Mouse (Mus musculus) layer of hippocampus, adult 2 months (tissue): ENCODE results near the gene Ccnjl. TPM values are rescaled to one million over a fixed set of nuclear protein-coding genes. Genes with fewer than 3 reads are reported as not detected.
A peak's percentile ranks its signal among the peaks of the same experiment; 100 is the strongest.

ENCODE experiments used
- DNase-seq, 2 experiments: peaks; one replicate each; pipeline ENCODE4 v3.0.0; 2022; ENCODE audit warnings: low spot score in 2 of 2
- H3K27ac ChIP-seq: fragments of 200-600 bp; 2 replicates; pipeline ENCODE4 v1.8.1; 2022
- H3K4me3 ChIP-seq: fragments of 200-600 bp; 2 replicates; pipeline ENCODE4 v1.8.1; 2022; ENCODE audit warnings: mild to moderate bottlenecking
- CTCF ChIP-seq: fragments of 200-600 bp; conservative IDR thresholded peaks from 2 replicates; pipeline ENCODE4 v1.8.1; 2022; ENCODE audit warnings: antibody characterized with exemption, mild to moderate bottlenecking, moderate library complexity
- total RNA-seq, 2 experiments: library from RNA; stranded (reverse); gene quantifications; 2 replicates each; pipeline ENCODE4 v1.2.3; 2021

Ccnjl gene
- total RNA-seq, 2 experiments from 2014 or later = 10.8 to 15.5 TPM

GRCm38 (mm10) chr11:43539863-43540262 lies 11.3 kb downstream of the Ccnjl start:
- Histone ChIP-seq H3K27ac (no peak overlapping the region), H3K4me3 (no peak overlapping the region)
- no peak for TF ChIP-seq CTCF
- DNase-seq = no peak

- no peak for DNase-seq
- no peak overlapping the region for H3K27ac ChIP-seq
- no peak overlapping the region for H3K4me3 ChIP-seq
- TF ChIP-seq CTCF = no peak
Observed at GRCm38 (mm10) chr11:43543711-43544466, 15.3 kb downstream of the Ccnjl start.

- TF ChIP-seq CTCF = no peak
Observed at GRCm38 (mm10) chr11:43544819-43545218, 16.2 kb downstream of the Ccnjl start.

GRCm38 (mm10) chr11:43545873-43546475 lies 17.4 kb downstream of the Ccnjl start:
- no peak overlapping the region for H3K4me3 ChIP-seq
- no peak for DNase-seq
- H3K27ac ChIP-seq = no peak overlapping the region
- no peak for TF ChIP-seq CTCF

More at GRCm38 (mm10) chr11:43544819-43545218, 16.2 kb downstream of the Ccnjl start:
- Histone ChIP-seq H3K27ac (no peak overlapping the region), H3K4me3 (no peak overlapping the region)
- no peak for DNase-seq

- Histone ChIP-seq H3K27ac (no peak overlapping the region), H3K4me3 (no peak overlapping the region)
- no peak for TF ChIP-seq CTCF
- no peak for DNase-seq
Observed at GRCm38 (mm10) chr11:43546678-43547077, 18.1 kb downstream of the Ccnjl start.

GRCm38 (mm10) chr11:43548148-43548547 lies 19.6 kb downstream of the Ccnjl start:
- no peak for TF ChIP-seq CTCF
- peak overlapping the region; percentile 46; the same call in 1 of the 2 replicates for H3K27ac ChIP-seq
- no peak overlapping the region for H3K4me3 ChIP-seq
- DNase-seq = peak; percentile 63 to 79

GRCm38 (mm10) chr11:43548657-43549435 lies 20.3 kb downstream of the Ccnjl start:
- Histone ChIP-seq H3K4me3 (no peak overlapping the region), H3K27ac (peak overlapping the region; percentile 46; the same call in 1 of the 2 replicates)
- no peak for TF ChIP-seq CTCF
- no peak for DNase-seq

GRCm38 (mm10) chr11:43549701-43550100 lies 21.1 kb downstream of the Ccnjl start:
- Histone ChIP-seq H3K4me3 (no peak overlapping the region), H3K27ac (0 out of 2 replicates have a peak overlapping the region, but pooled peaks have one; percentile 14)
- peak; percentile 25 to 29 for DNase-seq
- no peak for TF ChIP-seq CTCF

- no peak overlapping the region for H3K4me3 ChIP-seq
- no peak overlapping the region for H3K27ac ChIP-seq
- DNase-seq = no peak
- TF ChIP-seq CTCF = no peak
Observed at GRCm38 (mm10) chr11:43551756-43552155, 23.2 kb downstream of the Ccnjl start.

GRCm38 (mm10) chr11:43552675-43553074 lies 24.1 kb downstream of the Ccnjl start:
- H3K27ac ChIP-seq = no peak overlapping the region
- DNase-seq = no peak
- no peak for TF ChIP-seq CTCF
- H3K4me3 ChIP-seq = no peak overlapping the region

GRCm38 (mm10) chr11:43556538-43556937 lies 28.0 kb downstream of the Ccnjl start:
- TF ChIP-seq CTCF = peak; percentile 64
- no peak for DNase-seq
- Histone ChIP-seq H3K27ac (no peak overlapping the region), H3K4me3 (no peak overlapping the region)

- TF ChIP-seq CTCF = no peak
- no peak overlapping the region for H3K4me3 ChIP-seq
Observed at GRCm38 (mm10) chr11:43559515-43560292, 31.1 kb downstream of the Ccnjl start.

More at GRCm38 (mm10) chr11:43559515-43560292, 31.1 kb downstream of the Ccnjl start:
- peak overlapping the region; percentile 81 for H3K27ac ChIP-seq
- DNase-seq = peak; percentile 82 to 83
